Mouse (Mus musculus): ENCODE results near the gene Syvn1.

DNA sequence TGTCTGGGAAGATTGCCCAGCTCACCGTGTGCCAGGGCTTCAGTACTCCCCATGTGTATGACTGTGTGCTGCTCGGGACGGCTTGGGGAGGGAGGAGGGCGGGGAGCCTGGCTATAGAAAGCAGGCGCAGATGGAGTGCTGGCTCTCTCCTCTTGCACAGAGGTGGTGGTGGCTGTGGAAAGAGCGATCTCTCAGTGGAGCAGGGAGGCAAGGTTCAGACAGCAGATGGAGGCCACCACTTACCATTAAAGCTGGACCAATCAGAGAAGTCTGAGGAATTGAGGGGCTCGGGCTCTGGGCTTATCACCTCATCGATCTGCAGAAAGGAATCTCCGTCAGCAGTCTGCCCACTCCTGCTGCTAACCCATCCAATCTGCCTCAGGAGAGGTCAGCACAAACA is 35.8 kb downstream of the Syvn1 start, which contains the start of gene Gm28374:
- TF ChIP-seq CTCF (IDR thresholded peaks at IDR 0.05; ENCODE audit: insufficient read depth, low read length) (no peak), POLR2A (IDR thresholded peaks at IDR 0.05; ENCODE audit: borderline replicate concordance, extremely low read depth, low read depth, low read length) (no peak)

All from lung, adult 2 months (tissue).